Mouse (Mus musculus): ENCODE results near the gene Frmd4a. TPM values are rescaled to one million over a fixed set of nuclear protein-coding genes. Genes with fewer than 3 reads are reported as not detected.

Frmd4a gene
- polyA plus RNA-seq, 1 experiment from 2014 or later: 19.3 TPM

- Histone ChIP-seq H3K4me3 (ENCODE audit: low read length) (no peak overlapping the region), H3K27ac (ENCODE audit: low read length) (no peak overlapping the region), H3K27me3 (ENCODE audit: control insufficient read depth, insufficient read depth, low read length) (no peaks in the 10 kb centered on the region), H3K4me2 (ENCODE audit: low read depth, low read length) (no peak overlapping the region), H3K9me3 (replicated peaks; ENCODE audit: control insufficient read depth, low read length) (no peaks in the 10 kb centered on the region), H3K9ac (ENCODE audit: low read length) (no peak overlapping the region), H3K36me3 (ENCODE audit: control insufficient read depth, insufficient read depth) (no peaks in the 10 kb centered on the region), H3K4me1 (ENCODE audit: control insufficient read depth, insufficient read depth, low read length) (peaks cover 4% of the 10 kb centered on the region; the same call in 1 of the 2 replicates)
- no peak for ATAC-seq (replicated peaks; ENCODE audit: extremely low read depth, insufficient read depth, low FRiP score)
- 80% methylated on average over 5 of the region's 5 CpGs for WGBS
Measured at GRCm38 (mm10) chr2:4314545-4314944, 297.0 kb downstream of the Frmd4a start.

DNA sequence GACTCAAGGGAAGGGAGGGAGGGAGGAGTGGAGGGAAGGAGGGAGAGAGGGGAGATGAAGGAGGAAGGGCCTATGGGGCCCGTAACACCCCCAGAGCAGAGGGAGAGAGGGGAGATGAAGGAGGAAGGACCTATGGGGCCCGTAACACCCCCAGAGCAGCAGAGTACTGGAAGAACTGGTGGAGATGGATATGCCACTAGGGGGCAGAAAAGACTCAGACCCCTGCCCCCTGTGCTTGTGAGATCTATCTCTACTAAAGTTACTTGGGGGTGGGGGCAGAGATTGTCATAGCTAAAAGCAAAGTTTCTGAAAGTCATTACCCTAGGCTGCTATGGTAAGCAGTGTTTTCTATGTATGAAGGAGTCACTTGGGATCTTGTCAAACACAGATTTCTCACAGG is 299.1 kb downstream of the Frmd4a start:
- H3K9ac ChIP-seq (ENCODE audit: low read length): no peak overlapping the region
- H3K4me2 ChIP-seq (ENCODE audit: low read depth, low read length): no peak overlapping the region
- H3K27me3 ChIP-seq (ENCODE audit: control insufficient read depth, insufficient read depth, low read length): no peaks in the 10 kb centered on the region
- H3K4me1 ChIP-seq (ENCODE audit: control insufficient read depth, insufficient read depth, low read length): peaks cover 4% of the 10 kb centered on the region; the same call in 1 of the 2 replicates
- 0 out of 2 replicates have a peak, but pooled peaks have one; percentile 20 for ATAC-seq (replicated peaks; ENCODE audit: extremely low read depth, insufficient read depth, low FRiP score)
- no peak overlapping the region for H3K4me3 ChIP-seq (ENCODE audit: low read length)
- WGBS: 61% methylated on average over 2 of the region's 2 CpGs
- no peaks in the 10 kb centered on the region for H3K36me3 ChIP-seq (ENCODE audit: control insufficient read depth, insufficient read depth)
- no peak overlapping the region for H3K27ac ChIP-seq (ENCODE audit: low read length)
- H3K9me3 ChIP-seq (replicated peaks; ENCODE audit: control insufficient read depth, low read length): no peaks in the 10 kb centered on the region

GRCm38 (mm10) chr2:4318134-4318533 is 300.6 kb downstream of the Frmd4a start:
- Histone ChIP-seq H3K9ac (ENCODE audit: low read length) (no peak overlapping the region), H3K4me2 (ENCODE audit: low read depth, low read length) (no peak overlapping the region), H3K27ac (ENCODE audit: low read length) (no peak overlapping the region), H3K4me1 (ENCODE audit: control insufficient read depth, insufficient read depth, low read length) (peaks cover 2% of the 10 kb centered on the region; the same call in 1 of the 2 replicates), H3K4me3 (ENCODE audit: low read length) (no peak overlapping the region), H3K9me3 (replicated peaks; ENCODE audit: control insufficient read depth, low read length) (no peaks in the 10 kb centered on the region), H3K36me3 (ENCODE audit: control insufficient read depth, insufficient read depth) (no peaks in the 10 kb centered on the region), H3K27me3 (ENCODE audit: control insufficient read depth, insufficient read depth, low read length) (no peaks in the 10 kb centered on the region)
- WGBS: 63% methylated on average over 4 of the region's 4 CpGs
- no peak for ATAC-seq (replicated peaks; ENCODE audit: extremely low read depth, insufficient read depth, low FRiP score)

DNA sequence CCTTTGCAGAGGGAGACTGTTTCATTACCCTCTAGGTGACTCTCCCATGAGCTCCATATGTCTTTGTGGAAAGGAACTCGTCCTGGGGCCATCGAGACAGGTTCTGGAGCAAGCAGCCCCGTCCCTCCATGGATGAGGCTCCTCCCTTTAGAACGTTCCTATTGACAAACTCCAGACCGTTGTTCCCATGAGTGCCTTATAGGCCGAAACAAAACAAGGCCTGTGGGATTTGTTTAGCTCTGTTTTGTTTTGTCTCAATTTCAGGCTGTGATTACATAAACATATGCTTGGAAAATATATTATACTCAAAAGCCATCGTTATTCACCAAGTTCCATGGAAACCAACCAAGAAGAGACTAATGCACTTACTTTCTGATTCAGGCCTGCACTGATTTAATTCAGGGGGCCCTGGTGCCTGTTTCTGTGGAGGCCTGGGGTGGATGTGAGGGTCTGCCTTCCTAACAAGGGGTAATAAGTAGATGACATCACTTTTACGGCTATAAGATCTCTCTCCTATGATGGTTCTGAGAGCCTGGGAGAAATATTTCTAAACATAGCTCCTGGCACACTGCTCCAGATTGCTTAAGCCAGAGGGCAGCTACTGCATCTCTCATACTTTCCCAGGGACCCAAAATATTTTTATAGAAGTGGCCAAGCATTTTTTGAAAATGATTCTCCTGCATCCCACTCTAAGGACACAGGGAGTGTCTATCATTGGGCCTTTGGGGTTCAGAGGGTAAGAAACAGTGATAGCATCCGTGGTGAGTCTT is 308.9 kb downstream of the Frmd4a start:
- Histone ChIP-seq H3K4me3 (ENCODE audit: low read length) (no peak overlapping the region), H3K9me3 (replicated peaks; ENCODE audit: control insufficient read depth, low read length) (no peaks in the 10 kb centered on the region), H3K4me1 (ENCODE audit: control insufficient read depth, insufficient read depth, low read length) (peaks cover 26% of the 10 kb centered on the region), H3K9ac (ENCODE audit: low read length) (no peak overlapping the region), H3K27me3 (ENCODE audit: control insufficient read depth, insufficient read depth, low read length) (no peaks in the 10 kb centered on the region), H3K36me3 (ENCODE audit: control insufficient read depth, insufficient read depth) (no peaks in the 10 kb centered on the region), H3K27ac (ENCODE audit: low read length) (peak overlapping the region; percentile 73), H3K4me2 (ENCODE audit: low read depth, low read length) (peak overlapping the region; percentile 14; the same call in 1 of the 2 replicates)
- 35% methylated on average over 9 of the region's 9 CpGs for WGBS
- peak; percentile 52 for ATAC-seq (replicated peaks; ENCODE audit: extremely low read depth, insufficient read depth, low FRiP score)

- no peaks in the 10 kb centered on the region for H3K9me3 ChIP-seq (replicated peaks; ENCODE audit: control insufficient read depth, low read length)
- WGBS: 47% methylated on average over 4 of the region's 4 CpGs
- H3K36me3 ChIP-seq (ENCODE audit: control insufficient read depth, insufficient read depth): no peaks in the 10 kb centered on the region
- H3K27ac ChIP-seq (ENCODE audit: low read length): peak overlapping the region; percentile 73
- H3K4me2 ChIP-seq (ENCODE audit: low read depth, low read length): no peak overlapping the region; the same call in 1 of the 2 replicates
- H3K4me3 ChIP-seq (ENCODE audit: low read length): no peak overlapping the region
- H3K9ac ChIP-seq (ENCODE audit: low read length): peak overlapping the region; percentile 17; the same call in 1 of the 2 replicates
- no peaks in the 10 kb centered on the region for H3K27me3 ChIP-seq (ENCODE audit: control insufficient read depth, insufficient read depth, low read length)
- H3K4me1 ChIP-seq (ENCODE audit: control insufficient read depth, insufficient read depth, low read length): peaks cover 27% of the 10 kb centered on the region
- ATAC-seq (replicated peaks; ENCODE audit: extremely low read depth, insufficient read depth, low FRiP score): no peak
Measured at GRCm38 (mm10) chr2:4327011-4327340, 309.5 kb downstream of the Frmd4a start.

- Histone ChIP-seq H3K36me3 (ENCODE audit: control insufficient read depth, insufficient read depth) (no peaks in the 10 kb centered on the region), H3K4me1 (ENCODE audit: control insufficient read depth, insufficient read depth, low read length) (peaks cover 41% of the 10 kb centered on the region), H3K27ac (ENCODE audit: low read length) (peak overlapping the region; percentile 5; the same call in 1 of the 2 replicates), H3K27me3 (ENCODE audit: control insufficient read depth, insufficient read depth, low read length) (no peaks in the 10 kb centered on the region), H3K4me3 (ENCODE audit: low read length) (no peak overlapping the region), H3K9me3 (replicated peaks; ENCODE audit: control insufficient read depth, low read length) (no peaks in the 10 kb centered on the region), H3K9ac (ENCODE audit: low read length) (0 out of 2 replicates have a peak overlapping the region, but pooled peaks have one; percentile 2), H3K4me2 (ENCODE audit: low read depth, low read length) (no peak overlapping the region)
- no peak for ATAC-seq (replicated peaks; ENCODE audit: extremely low read depth, insufficient read depth, low FRiP score)
- 27% methylated on average over 8 of the region's 8 CpGs for WGBS
Measured at GRCm38 (mm10) chr2:4332441-4332840, 314.9 kb downstream of the Frmd4a start.

DNA sequence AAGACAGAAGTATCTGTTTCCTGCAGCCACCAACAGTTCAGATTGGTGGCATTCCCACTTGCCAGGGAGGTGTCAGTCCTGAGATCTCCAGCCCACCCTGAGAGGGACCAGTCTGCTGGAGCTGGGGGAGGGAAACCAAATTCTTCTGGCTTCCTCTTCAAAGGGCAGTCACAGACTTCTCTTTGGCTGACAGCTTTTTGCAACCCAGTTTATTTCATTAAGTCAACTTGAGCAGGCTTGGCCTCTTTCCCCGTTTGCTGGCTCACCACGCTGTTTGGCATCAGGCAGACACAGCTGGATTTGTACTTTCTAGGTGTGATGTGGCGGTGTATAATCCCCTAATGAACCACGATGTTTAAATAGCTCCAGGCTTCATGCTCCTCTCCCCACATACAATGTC is 316.7 kb downstream of the Frmd4a start:
- H3K4me2 ChIP-seq (ENCODE audit: low read depth, low read length): no peak overlapping the region
- H3K9ac ChIP-seq (ENCODE audit: low read length): no peak overlapping the region
- peaks cover 38% of the 10 kb centered on the region for H3K4me1 ChIP-seq (ENCODE audit: control insufficient read depth, insufficient read depth, low read length)
- H3K9me3 ChIP-seq (replicated peaks; ENCODE audit: control insufficient read depth, low read length): no peaks in the 10 kb centered on the region
- no peaks in the 10 kb centered on the region for H3K36me3 ChIP-seq (ENCODE audit: control insufficient read depth, insufficient read depth)
- ATAC-seq (replicated peaks; ENCODE audit: extremely low read depth, insufficient read depth, low FRiP score): peak; percentile 42; the same call in 1 of the 2 replicates
- H3K4me3 ChIP-seq (ENCODE audit: low read length): no peak overlapping the region
- 23% methylated on average over 4 of the region's 4 CpGs for WGBS
- H3K27me3 ChIP-seq (ENCODE audit: control insufficient read depth, insufficient read depth, low read length): no peaks in the 10 kb centered on the region
- H3K27ac ChIP-seq (ENCODE audit: low read length): no peak overlapping the region

GRCm38 (mm10) chr2:4334936-4335335 is 317.4 kb downstream of the Frmd4a start:
- 62% methylated on average over 5 of the region's 5 CpGs for WGBS
- no peak for ATAC-seq (replicated peaks; ENCODE audit: extremely low read depth, insufficient read depth, low FRiP score)
- Histone ChIP-seq H3K4me2 (ENCODE audit: low read depth, low read length) (no peak overlapping the region), H3K9me3 (replicated peaks; ENCODE audit: control insufficient read depth, low read length) (no peaks in the 10 kb centered on the region), H3K27ac (ENCODE audit: low read length) (no peak overlapping the region), H3K27me3 (ENCODE audit: control insufficient read depth, insufficient read depth, low read length) (no peaks in the 10 kb centered on the region), H3K36me3 (ENCODE audit: control insufficient read depth, insufficient read depth) (no peaks in the 10 kb centered on the region), H3K4me1 (ENCODE audit: control insufficient read depth, insufficient read depth, low read length) (peaks cover 41% of the 10 kb centered on the region), H3K4me3 (ENCODE audit: low read length) (no peak overlapping the region), H3K9ac (ENCODE audit: low read length) (no peak overlapping the region)

DNA sequence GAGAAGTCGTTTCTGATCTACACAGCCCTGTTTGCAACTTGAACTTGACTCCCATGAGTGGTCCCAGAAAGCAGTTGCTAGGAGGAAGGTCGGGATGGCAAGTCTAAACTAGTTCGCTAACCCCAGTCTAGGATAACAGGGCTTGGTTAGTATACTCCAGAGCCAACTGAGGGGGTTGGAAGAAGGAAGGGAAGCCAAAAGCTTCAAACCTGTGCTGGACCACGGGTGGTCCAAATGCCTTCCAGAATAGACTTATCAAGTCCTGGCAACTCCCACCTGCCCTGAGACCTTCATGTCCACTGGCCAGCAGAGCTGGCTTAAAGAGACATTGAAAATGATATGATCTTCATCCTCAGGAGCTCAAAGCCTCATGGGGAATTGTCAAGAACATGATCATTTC is 318.4 kb downstream of the Frmd4a start:
- WGBS: 65% methylated on average over 4 of the region's 4 CpGs
- no peaks in the 10 kb centered on the region for H3K9me3 ChIP-seq (replicated peaks; ENCODE audit: control insufficient read depth, low read length)
- no peak for ATAC-seq (replicated peaks; ENCODE audit: extremely low read depth, insufficient read depth, low FRiP score)

More for the DNA sequence above, 318.4 kb downstream of the Frmd4a start:
- Histone ChIP-seq H3K9ac (ENCODE audit: low read length) (no peak overlapping the region), H3K4me2 (ENCODE audit: low read depth, low read length) (no peak overlapping the region), H3K4me3 (ENCODE audit: low read length) (no peak overlapping the region), H3K27me3 (ENCODE audit: control insufficient read depth, insufficient read depth, low read length) (no peaks in the 10 kb centered on the region), H3K4me1 (ENCODE audit: control insufficient read depth, insufficient read depth, low read length) (peaks cover 38% of the 10 kb centered on the region), H3K27ac (ENCODE audit: low read length) (no peak overlapping the region), H3K36me3 (ENCODE audit: control insufficient read depth, insufficient read depth) (no peaks in the 10 kb centered on the region)

Data from heart, embryonic 16.5 days (tissue).